Mouse (Mus musculus) G1E (cell line): ENCODE data around the gene Epp13.
"Not testable (repeated sequence)": the region's sequence is repeated elsewhere in the genome, so short reads cannot be mapped to it uniquely, and the experiment has no call there.

ENCODE experiments used
- CTCF ChIP-seq: IDR thresholded peaks from 2 replicates; pipeline ENCODE4 v1.5.1; 2012; ENCODE audit warnings: low read depth, low read length, inconsistent platforms, mixed read lengths
- GATA1 ChIP-seq: IDR thresholded peaks from 2 replicates; pipeline ENCODE4 v1.6.1; 2012; ENCODE audit warnings: borderline replicate concordance, low read length, inconsistent platforms, mixed read lengths

DNA sequence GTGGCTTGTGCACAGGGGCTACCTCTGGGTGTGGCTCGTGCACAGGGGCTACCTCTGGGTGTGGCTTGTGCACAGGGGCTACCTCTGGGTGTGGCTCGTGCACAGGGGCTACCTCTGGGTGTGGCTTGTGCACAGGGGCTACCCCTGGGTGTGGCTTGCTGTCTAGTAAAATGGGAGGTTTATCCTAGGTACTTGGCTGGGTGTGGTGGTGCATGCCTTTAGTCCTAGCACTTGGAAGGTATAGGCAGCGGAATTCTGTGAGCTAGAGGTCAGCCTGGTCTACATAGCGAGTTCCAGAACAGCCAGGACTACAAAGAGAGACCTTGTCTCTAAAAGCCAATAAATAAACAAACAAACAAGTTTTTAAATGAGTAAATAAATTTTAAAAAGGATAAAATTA, 37.8 kb upstream of the Epp13 start:
- not testable (repeated sequence) for TF ChIP-seq GATA1, CTCF
